Mouse (Mus musculus): ENCODE data around the gene Ly6g5c.
A peak's percentile ranks its signal among the peaks of the same experiment; 100 is the strongest.

The Ly6g5c gene

GRCm38 (mm10) chr17:35108097-35108496 is at the start of gene Ly6g5c:
Gene Ly6g5c, plus strand, starts transcription at chr17:35108279.
- ATAC-seq (ENCODE audit: insufficient number of reproducible peaks, low FRiP score, low TSS enrichment) = peak; percentile 50; the same call in 1 of the 2 replicates

GRCm38 (mm10) chr17:35058316-35058715 is 49.8 kb upstream of the Ly6g5c start:
- ATAC-seq (ENCODE audit: insufficient number of reproducible peaks, low FRiP score, low TSS enrichment) = no peak

GRCm38 (mm10) chr17:35058911-35059892 is 48.9 kb upstream of the Ly6g5c start, which contains the start of gene Ddah2:
Gene Ddah2, plus strand, starts transcription at chr17:35059035.
- peak; percentile 63; the same call in 1 of the 2 replicates for ATAC-seq (ENCODE audit: insufficient number of reproducible peaks, low FRiP score, low TSS enrichment)

GRCm38 (mm10) chr17:35060071-35060470 is 48.0 kb upstream of the Ly6g5c start:
- ATAC-seq (ENCODE audit: insufficient number of reproducible peaks, low FRiP score, low TSS enrichment) = no peak

GRCm38 (mm10) chr17:35060737-35061297 is 47.3 kb upstream of the Ly6g5c start:
- no peak for ATAC-seq (ENCODE audit: insufficient number of reproducible peaks, low FRiP score, low TSS enrichment)

DNA sequence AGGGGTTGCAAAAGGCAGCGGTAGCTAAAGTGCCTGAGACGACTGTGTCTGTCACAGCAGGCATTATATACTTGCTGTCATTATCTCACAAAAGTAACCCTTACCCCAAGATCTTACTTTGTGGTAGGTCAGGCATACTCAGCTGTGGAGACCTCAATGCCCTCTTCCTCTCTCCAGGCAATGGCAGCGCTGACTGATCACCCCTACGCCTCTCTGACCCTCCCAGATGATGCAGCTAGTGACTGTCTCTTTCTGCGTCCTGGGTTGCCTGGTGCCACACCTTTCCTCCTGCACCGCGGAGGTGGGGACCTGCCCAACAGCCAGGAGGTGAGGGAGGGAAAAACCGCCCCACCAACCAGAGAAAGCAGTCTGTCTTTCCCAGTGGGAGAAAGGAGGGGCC is 46.8 kb upstream of the Ly6g5c start:
- ATAC-seq (ENCODE audit: insufficient number of reproducible peaks, low FRiP score, low TSS enrichment) = no peak

GRCm38 (mm10) chr17:35063466-35063865 is 44.6 kb upstream of the Ly6g5c start:
- ATAC-seq (ENCODE audit: insufficient number of reproducible peaks, low FRiP score, low TSS enrichment) = no peak

DNA sequence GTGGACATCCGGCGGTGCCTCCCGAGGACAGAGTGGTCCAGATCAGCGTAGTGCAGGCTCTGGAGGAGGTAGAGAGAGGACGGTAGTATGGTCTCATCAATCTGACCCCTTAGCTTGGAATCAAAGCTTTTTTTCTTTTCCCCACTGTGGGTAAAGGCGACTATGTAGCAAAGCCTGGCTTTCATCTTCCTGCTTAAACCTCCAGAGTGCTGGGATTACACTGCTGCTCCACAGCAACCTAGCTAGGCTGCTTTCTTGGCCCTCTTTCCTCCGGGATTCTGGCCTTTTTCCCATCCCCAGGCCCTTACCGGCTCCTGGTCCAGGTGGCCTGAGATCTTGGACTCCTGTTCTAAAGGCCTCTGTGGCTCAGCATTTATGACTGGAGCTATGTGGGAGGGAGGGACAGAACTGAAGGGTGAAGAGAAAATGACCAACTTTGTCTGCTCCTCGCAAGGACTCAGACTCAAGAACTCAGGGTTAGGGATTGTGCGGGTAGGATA is 43.7 kb upstream of the Ly6g5c start:
- ATAC-seq (ENCODE audit: insufficient number of reproducible peaks, low FRiP score, low TSS enrichment) = no peak

DNA sequence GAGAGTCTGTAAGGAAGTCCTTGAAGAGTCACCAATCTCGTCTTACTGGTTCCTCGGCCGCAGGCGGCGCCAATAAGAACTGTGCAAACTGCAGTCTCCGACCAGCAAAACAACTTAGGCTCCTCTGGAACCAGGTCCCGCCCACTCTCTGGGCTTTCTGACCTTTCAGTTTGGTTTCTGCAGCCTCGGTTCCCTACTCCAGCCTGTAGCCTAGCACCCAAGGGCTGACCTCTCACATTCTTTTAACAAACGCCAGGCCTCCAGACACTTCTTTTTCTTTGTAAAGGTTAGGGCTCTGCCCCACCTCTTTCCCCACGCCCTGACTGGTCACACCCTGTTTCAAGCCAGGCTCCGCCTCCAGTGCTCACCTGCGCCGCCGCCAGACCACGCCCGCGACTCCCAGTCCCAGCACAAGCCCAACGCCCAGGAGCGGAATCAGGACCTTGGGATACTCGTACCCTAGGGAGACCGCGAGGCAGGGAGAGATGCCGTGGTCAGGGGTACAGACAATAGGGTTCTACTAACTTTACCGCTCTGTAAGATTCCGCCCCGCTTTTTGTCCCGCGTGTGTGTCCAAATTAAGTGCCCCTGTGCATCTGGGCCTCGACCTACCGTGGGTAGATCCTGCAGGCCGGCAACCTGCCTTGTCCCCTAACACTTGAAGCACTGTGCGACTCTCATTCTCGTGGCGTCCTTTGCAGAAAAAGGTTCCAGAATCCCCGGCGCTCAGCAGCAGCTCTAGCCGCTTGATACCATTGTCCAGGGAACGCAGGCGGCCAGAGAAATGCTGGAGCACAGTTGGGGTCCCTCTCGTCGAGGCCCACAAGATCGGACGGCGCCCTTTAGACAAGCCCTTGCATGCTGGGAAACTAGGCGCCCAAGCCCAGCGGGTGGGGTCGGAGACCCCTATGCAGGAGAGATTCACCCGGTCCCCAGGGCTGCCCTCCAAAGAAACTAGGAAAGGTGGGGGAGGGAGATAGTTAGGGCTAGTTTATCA is 42.8 kb upstream of the Ly6g5c start, which contains the start of gene Ly6g6c:
TSS of gene Ly6g6c (plus strand) at position 438 of the 997 bp plus-strand sequence.
- no peak for ATAC-seq (ENCODE audit: insufficient number of reproducible peaks, low FRiP score, low TSS enrichment)

DNA sequence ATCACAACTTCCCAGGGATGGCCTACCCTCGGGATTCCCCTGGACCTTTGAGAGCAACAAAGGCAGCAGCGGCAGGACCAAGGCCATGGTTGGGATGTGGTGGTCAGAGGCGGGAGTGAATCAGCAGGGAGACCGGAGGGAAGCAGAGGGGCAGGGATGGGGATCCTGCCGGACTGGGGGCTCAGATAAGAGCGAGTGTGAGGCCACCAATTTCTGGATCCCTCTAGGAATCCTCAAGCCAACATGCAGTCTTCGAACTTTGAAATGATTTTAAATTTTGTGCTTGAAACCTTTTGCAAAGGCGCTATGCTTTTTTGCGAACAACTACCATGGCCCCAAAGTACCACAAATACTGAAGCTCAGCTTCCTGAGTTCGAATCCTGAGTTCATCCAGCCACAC is 42.0 kb upstream of the Ly6g5c start, which contains the start of gene Mpig6b:
TSS of gene Mpig6b (minus strand) at position 101 of the 400 bp plus-strand sequence.
- no peak for ATAC-seq (ENCODE audit: insufficient number of reproducible peaks, low FRiP score, low TSS enrichment)

DNA sequence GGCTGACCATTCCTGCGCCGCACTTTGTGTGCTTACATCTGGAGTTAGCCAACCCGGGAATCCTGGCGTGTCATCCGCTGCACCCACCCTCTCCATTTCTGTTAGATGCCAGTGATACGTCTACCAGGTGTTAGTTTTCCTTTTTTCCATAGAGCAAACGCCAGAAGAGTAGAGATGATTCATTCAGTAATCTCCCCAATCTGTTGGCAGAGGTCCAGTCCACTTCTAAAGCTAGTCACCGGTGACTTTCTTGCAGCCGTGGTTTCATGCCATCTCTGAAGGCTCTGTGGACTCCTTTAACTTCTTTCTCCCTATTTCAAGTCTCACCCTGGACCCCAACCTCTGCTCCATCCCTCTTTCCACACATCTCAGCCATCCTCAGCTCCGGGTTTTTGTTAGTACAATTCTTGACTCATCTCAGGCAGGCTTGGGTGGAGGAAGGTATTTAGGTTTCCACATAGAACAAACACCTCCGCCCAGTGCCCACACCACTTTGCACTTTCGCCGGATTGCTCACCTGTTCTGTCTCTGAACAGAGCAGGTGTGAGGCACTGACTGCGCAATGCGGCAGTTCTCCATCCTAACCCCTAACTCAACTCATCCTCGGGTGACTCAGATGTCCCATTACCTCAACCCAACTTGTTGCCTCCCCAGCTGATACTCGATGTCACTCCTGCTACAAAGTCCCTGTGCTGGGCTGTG is 39.7 kb upstream of the Ly6g5c start:
- no peak for ATAC-seq (ENCODE audit: insufficient number of reproducible peaks, low FRiP score, low TSS enrichment)

GRCm38 (mm10) chr17:35070556-35071229 is 37.4 kb upstream of the Ly6g5c start:
- ATAC-seq (ENCODE audit: insufficient number of reproducible peaks, low FRiP score, low TSS enrichment) = peak; percentile 87

DNA sequence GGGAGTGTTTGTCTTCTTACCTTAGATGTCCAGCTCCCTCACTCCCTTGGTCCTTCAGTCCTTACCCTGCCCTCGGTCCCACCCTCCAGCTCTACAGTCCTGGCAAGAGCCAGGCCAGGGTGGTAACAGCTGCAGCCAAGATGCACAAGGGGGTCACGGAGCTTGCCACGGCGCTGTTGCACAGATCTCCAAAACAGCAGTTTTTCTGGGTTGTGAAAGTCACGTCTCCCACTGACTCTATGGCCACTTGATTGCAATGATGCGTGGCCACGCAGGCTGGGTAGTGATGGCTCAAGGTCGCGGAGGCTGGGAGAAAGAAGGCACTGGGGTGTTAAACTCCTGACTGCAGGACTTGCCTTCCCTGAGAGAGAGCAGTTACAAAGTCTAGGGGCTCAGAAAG is 36.6 kb upstream of the Ly6g5c start:
- ATAC-seq (ENCODE audit: insufficient number of reproducible peaks, low FRiP score, low TSS enrichment) = no peak

DNA sequence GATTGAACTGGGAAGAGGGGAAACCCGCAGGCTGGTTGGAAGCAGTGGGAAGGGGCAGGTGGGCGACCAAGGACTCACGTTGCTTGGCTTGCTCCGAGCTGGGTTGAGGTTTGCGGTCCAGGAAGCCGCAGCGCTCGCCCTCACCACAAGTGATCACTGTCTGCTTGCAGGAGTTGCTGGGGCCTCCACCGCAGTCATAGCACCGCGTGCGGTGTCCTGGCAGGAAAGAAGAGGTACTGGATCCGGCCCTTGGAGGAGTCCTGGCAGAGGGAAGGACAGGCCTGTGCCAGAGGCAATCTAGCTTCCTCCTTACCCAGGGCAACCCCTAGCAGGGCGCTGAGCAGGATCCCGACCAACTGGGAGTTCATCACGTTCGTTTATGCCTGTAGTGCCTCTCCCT is 34.0 kb upstream of the Ly6g5c start:
- peak; percentile 57 for ATAC-seq (ENCODE audit: insufficient number of reproducible peaks, low FRiP score, low TSS enrichment)

DNA sequence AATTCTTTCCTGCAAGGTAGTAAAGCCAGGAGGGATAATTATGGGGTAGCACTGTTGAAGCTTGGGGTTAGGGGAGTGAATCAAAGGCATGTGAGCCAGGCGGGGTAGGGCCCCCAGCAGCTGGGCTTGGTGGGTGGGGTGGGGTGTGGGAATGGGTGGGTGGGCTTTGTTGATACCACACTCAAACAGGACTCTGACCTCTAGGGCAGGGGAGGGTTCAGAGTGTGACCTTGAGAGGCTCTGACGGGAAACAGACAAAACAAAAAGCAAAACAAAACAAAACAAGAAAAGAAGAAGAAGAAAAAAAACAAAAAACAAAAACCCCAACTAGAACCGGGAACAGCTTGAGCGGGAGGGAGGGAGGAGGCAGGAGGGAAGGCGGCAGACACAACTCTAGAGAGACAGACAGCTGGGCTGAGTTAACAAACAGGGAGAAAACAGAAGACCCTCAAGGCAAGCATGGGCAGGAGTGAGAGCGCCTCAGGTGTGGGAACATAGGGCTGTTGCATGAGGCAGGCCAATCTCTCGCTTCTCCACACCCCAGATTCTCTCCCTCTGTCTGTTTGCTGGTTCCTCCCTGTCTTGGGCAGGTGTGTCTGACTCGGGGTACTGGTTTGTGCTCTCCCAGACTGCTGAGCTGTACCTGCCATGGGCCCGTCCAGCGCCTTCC is 31.4 kb upstream of the Ly6g5c start, which contains the start of gene Ly6g6e:
TSS of gene Ly6g6e (plus strand) at position 396 of the 670 bp plus-strand sequence.
- no peak for ATAC-seq (ENCODE audit: insufficient number of reproducible peaks, low FRiP score, low TSS enrichment)

DNA sequence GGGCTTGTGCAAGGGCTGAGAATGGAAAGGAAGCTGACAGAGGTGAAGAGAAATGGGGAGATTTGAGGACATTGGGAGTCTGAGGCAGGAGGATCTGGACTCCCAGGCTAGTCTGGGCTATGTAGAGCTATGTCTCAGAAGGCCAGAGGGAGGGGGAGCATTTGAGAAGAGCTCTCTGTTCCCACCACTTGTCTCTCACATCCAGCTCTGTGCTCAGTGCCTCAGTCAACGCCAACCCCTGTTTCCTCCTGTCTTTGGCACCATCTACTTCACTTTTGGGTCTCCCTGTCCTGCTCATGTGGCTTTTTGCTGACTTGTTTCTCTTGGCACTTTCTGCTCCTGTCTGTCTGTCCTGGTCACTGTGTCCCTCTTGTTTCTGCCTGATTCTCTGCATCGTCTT is 30.8 kb upstream of the Ly6g5c start:
- no peak for ATAC-seq (ENCODE audit: insufficient number of reproducible peaks, low FRiP score, low TSS enrichment)

DNA sequence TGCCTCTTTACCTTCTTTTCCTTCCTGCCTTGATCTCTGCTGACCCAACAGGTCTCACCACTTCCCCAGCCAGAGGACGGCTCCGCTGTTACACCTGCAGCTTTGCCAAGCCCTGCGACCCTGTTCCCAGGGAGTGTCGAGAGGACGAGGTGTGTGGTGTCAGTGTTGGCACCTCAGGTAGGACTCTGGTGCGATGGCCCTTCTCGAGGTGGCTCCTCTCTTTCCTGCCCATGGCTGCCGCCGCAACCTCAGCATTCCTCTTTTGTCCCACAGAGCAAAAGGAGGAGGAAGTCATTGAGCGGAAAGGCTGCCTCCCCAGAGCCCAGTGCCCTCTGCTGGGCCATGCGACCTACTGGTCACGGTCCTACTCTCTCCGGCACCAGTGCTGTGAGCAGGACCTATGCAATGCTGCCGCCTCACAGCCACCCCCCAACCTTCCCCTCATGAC is 30.3 kb upstream of the Ly6g5c start, which contains the start of gene Ly6g6d:
TSS of gene Ly6g6d (minus strand) at position 280 of the 448 bp plus-strand sequence.
- ATAC-seq (ENCODE audit: insufficient number of reproducible peaks, low FRiP score, low TSS enrichment) = peak; percentile 46; the same call in 1 of the 2 replicates

DNA sequence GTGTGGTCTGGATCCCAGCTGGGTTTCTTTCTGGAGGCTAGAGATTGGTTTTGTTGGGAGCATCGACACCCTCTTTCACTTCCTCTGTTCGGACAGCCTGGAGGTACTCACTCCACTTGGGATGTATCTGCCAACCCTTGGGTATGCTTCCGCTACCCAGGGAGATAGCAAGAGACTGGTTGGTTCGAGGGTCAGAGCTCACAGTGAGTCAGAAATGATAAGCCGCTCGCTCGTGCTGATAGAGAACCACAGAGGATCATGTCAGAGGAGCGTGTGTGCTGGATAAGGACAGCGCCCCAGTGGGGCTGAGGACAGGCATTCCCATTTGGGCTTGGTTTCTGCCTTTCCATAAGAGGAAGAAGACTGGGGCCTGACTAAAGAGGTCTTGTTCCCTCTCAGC is 28.3 kb upstream of the Ly6g5c start:
- ATAC-seq (ENCODE audit: insufficient number of reproducible peaks, low FRiP score, low TSS enrichment) = no peak

All from cerebellum, adult (tissue).